Mouse (Mus musculus) kidney, adult 8-10 months (tissue): ENCODE measurements around the gene Kat5.
A peak's percentile ranks its signal among the peaks of the same experiment; 100 is the strongest.

ENCODE experiments used
- DNase-seq, 2 experiments: peaks; one replicate each; pipeline ENCODE4 v3.0.0; 2022

Kat5 gene

GRCm38 (mm10) chr19:5609547-5610404, at the start of gene Kat5:
Gene Kat5, minus strand, starts transcription at chr19:5610237.
- peak; percentile 88 to 91 for DNase-seq

GRCm38 (mm10) chr19:5654720-5655298, 44.8 kb upstream of the Kat5 start:
- DNase-seq, result no peak

- no peak for DNase-seq
Measured at GRCm38 (mm10) chr19:5653969-5654719, 44.1 kb upstream of the Kat5 start.

- DNase-seq, result no peak
Measured at GRCm38 (mm10) chr19:5652570-5652969, 42.5 kb upstream of the Kat5 start.

GRCm38 (mm10) chr19:5651502-5652274, 41.7 kb upstream of the Kat5 start:
- no peak for DNase-seq

DNA sequence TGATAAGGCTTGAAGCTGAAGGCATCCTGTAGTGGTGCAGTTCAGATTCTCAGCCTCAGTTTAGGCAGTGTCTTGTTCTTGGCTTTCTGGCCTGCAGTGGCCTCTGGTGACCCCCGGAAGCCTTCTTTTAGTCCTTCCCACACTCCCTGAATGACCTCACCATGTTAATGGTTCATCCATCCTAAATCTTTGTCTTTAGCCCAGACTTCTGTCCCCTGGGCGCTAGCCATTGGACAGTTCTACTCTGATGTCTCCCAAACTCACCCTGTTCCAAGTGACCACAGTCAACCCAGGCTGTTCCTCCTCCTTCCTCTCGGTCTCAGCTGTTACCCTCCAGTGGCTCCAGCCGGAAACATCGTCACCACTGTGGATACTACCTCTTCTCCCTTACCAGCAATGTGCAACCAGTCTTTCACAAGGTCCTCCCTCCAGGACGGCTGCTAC, 39.3 kb upstream of the Kat5 start:
- DNase-seq, result peak; percentile 36 to 50

- peak; percentile 73 to 76 for DNase-seq
Measured at GRCm38 (mm10) chr19:5648401-5649297, 38.6 kb upstream of the Kat5 start.

DNA sequence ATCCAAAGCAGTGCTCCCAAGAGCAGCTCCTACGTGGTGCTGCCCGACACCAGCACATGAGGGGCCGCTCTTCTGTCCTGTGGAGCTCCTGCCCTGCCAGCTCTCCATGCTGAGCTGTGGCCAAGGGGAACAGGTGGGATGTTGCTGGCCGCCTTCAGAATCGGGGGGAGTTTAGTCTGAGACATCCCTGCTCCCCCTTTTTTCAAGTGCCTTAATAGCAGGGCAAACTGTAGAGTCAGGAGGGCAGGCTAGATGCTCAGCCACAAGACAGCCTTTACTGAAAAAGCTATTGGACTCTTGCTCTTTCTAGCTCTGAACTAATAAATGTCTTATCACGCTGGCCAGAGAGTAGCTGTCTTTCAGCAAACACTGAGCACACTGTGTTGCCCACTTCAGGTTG, 37.8 kb upstream of the Kat5 start:
- no peak for DNase-seq

- DNase-seq, result no peak
Measured at GRCm38 (mm10) chr19:5646731-5647330, 36.8 kb upstream of the Kat5 start.

DNA sequence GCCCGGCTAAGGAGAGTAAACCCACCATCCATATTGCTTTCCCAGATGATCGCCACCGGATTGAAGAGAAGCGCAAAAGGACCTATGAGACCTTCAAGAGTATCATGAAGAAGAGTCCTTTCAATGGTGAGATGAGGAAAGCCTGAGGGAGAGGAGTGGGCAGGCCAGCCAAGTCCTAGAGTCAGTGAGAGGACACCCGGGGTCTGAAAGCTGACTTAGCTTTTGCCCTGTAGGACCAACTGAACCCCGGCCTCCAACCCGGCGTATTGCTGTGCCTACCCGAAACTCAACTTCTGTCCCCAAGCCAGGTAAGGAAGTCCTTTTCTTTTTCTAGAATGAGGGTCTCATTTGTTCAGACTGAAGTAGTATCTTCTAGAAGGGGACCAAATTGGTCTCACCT, 35.2 kb upstream of the Kat5 start:
- no peak for DNase-seq

- no peak for DNase-seq
Measured at GRCm38 (mm10) chr19:5641641-5642040, 31.6 kb upstream of the Kat5 start.

DNA sequence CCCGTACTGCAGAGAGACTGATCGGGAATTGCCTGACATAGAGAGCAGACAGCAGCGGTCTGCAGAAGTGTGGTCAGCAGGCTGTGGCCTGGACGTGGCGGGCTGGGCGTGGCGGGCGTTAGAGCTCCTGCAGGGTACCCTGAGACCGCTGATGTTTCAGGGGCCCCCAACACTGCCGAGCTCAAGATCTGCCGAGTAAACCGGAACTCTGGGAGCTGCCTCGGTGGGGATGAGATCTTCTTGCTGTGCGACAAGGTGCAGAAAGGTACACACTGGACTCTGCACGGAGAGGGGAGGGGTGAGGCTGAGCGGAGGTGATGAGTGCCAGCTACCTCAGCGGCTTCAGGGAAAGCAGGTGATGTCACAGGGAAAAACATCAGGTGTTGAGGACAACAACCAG, 31.0 kb upstream of the Kat5 start:
- DNase-seq, result no peak

DNA sequence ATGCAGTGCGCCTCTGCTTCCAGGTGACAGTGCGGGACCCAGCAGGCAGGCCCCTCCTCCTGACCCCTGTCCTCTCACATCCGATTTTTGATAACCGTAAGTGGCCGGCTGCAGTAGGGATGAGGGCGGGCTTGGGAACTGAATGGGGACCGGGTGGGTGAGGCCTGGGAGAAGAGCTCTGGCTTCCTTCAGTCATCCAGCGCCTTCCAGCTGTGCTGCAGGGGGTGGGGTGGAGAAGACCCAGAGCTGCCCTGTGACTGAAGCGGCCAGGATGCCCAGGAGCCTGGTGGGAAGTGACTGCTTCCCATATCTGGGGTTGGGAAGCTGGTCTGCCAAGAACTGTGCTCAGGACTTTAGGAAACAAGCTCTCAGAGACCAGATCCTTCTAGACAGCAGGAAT, 30.3 kb upstream of the Kat5 start:
- no peak for DNase-seq

DNA sequence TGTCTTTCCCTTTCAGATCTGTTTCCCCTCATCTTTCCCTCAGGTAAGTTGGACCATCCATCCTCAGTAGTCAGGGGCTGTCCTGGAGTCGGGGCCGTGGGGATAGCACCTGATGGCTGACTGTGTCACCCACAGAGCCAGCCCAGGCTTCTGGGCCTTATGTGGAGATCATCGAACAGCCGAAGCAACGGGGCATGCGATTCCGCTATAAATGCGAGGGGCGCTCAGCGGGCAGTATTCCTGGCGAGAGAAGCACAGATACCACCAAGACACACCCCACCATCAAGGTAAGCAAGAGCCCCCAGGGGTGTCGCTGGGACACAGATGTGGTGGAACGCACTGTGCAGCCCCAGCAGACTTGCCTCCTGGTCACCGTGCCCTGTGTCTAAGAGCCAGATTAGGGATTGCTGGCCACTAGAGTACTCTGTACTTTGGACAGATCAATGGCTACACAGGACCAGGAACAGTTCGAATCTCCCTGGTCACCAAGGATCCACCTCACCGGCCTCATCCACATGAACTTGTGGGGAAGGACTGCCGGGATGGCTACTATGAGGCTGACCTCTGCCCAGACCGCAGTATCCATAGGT, 28.5 kb upstream of the Kat5 start:
- no peak for DNase-seq

DNA sequence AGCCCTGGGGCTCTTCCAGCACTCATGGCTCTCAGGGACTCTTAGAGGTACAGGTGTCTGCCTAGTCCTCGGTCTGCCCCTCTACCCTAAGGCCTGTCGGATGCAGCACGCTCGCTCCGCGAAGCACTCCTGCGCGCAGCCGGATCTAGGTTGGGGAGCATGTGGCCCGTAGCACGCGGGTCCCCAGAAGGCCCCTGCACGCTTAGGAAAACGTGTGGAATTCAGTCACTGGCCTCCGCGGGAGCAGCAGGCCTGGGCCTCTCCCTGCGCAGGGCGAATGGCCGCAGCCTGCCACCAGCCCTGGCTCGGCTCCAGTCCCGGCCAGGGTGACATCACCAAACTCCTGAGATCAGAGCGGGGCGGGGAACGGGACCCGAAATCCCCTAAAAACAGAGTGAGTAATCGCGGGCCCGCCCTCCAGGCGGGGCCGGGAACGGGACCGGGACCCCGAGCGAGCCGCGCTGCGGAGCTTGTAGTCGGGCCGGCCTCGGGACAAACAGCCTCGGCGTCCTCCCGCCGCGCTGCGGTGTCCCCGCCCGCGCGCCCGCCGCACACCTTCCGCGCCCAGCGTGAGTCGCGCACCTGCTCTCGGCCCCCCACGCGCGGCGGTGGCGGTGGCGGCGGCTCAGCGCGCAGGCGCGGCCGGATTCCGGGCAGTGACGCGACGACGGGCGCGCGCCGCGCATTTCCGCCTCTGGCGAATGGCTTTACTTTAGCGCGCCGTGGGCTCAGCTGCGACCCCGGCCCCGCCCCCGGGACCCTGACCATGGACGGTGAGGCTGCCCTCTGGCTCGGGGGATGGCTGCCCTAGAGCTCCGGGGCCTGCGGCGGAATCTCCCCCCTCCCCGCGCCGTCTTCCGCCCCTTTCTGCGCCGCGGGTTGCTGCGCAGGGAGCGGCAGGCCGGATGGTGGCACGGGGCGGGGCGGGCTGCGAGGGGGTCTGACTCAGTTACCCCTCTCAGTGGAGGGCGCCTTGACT, 27.3 kb upstream of the Kat5 start, which contains the start of gene Rela:
Gene Rela, plus strand, starts transcription at position 415 of the 979 bp plus-strand sequence.
- peak; percentile 88 to 90 for DNase-seq

DNA sequence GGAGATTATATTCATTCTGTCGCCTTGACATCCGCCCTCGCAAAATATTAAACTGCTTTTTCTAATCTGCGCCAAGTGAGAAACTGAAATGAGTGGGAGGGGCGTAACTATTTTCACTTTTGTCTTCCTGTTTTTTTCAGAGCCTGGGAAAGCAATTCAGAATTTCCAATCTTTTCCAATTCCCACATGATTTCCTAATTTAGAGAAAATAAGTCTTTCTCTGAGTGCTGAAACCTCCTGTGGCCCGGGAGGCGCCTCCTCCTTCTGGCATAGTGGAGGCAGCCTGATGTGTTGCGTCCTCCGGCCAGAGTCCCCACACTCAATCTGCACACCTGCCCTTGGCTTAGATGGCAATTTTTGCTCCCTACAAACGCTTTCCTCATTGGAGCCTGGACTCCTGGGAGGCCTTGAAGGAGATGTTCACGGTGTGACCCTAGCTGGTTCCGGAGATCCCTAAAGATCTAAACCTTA, 26.6 kb upstream of the Kat5 start:
- DNase-seq, result peak; percentile 38 to 53

GRCm38 (mm10) chr19:5636036-5636570, 26.1 kb upstream of the Kat5 start:
- DNase-seq, result no peak

DNA sequence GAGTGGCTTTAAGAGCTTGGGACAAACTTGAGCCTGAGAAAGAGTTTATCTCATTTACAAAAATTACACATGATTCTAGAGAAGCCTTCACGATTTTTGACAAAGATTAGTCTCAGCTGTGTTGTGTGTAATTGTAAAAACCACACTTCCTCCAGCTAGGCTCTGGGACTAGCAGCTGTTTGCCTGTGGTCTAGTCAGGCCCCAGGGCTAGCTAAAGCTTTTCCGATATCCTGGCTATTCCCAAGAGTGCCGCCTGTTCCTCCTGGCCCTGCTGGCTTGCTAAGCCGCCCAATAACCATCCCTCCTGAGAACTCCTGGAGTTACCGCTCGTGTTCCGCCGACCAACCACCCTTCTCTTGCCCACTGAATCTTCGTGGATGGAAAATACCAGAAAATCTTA, 22.1 kb upstream of the Kat5 start:
- no peak for DNase-seq

DNA sequence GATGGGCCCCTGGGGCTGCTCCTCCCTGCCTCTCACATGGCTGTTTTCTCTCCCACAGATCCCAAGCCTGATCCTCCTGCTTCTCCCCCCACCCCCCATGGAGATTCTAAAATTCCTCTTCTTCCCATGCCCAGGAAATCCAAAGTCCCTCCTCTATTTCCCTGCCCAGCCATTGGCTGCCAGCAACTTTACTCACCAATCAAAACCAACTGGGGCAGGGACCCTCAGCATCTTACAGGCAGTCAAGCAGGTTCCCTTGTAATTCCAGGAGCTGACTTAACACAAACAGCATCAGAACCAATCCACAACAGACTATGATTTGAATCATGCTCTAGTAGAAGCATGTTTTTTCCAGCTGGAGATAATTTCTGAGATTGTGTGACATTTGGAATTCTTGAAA, 19.9 kb upstream of the Kat5 start:
- no peak for DNase-seq
